Mouse (Mus musculus) cortical plate, adult 2 months (tissue): Measurements from ENCODE around the gene Tax1bp1.
"Not testable (repeated sequence)": the region's sequence is repeated elsewhere in the genome, so short reads cannot be mapped to it uniquely, and the experiment has no call there.

Source experiments
- CTCF ChIP-seq: fragments of 200-500 bp; IDR thresholded peaks from 2 replicates; pipeline ENCODE4 v1.5.1; 2011; ENCODE audit warnings: mild to moderate bottlenecking, control low read depth, low read length; ENCODE audit not compliant: insufficient read depth; ENCODE audit errors: extremely low read depth
- POLR2A ChIP-seq: fragments of 200-500 bp; IDR thresholded peaks from 2 replicates; pipeline ENCODE4 v1.6.1; 2011; ENCODE audit warnings: mild to moderate bottlenecking, low read length, control low read depth; ENCODE audit not compliant: insufficient read depth; ENCODE audit errors: extremely low read depth

DNA sequence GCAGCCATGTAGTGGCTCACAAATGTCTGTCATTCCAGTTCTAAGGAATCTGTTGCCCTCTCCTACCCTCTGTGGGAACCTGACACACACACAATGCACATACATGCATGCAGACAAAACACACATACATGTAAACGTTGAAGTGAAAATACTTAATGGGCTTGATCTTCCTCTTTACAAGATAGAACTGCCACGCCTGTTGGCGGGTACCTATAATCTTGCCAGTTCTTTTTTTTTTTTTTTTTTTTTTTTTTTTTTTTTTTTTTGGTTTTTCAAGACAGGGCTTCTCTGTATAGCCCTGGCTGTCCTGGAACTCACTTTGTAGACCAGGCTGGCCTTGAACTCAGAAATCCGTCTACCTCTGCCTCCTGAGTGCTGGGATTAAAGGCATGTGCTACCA, 36.0 kb upstream of the Tax1bp1 start:
- TF ChIP-seq CTCF, POLR2A: not testable (repeated sequence)
